Mouse (Mus musculus) megakaryocyte, adult 5-6 weeks (primary cell): Measurements from ENCODE around the gene Smyd2. TPM values are rescaled to one million over a fixed set of nuclear protein-coding genes. Genes with fewer than 3 reads are reported as not detected.
A peak's percentile ranks its signal among the peaks of the same experiment; 100 is the strongest.

ENCODE experiments used
- ATAC-seq: 2 replicates; pipeline ENCODE4 v1.8.0; 2016; ENCODE audit warnings: mild to moderate bottlenecking, inconsistent platforms; ENCODE audit not compliant: poor library complexity, severe bottlenecking
- total RNA-seq, 2 experiments: library from RNA; stranded (forward) in 1 of 2; stranded (reverse) in 1 of 2; fragments of 153-499, 151-499 nt in 1 of 2; fragments of 221-1000, 200-1000 nt in 1 of 2; gene quantifications; 2 replicates each; pipeline versions ENCODE4 v1.2.3 to v1.2.4; 2015 to 2017

Smyd2 gene
- total RNA-seq, 2 experiments from 2014 or later: 16.7 to 19.2 TPM

DNA sequence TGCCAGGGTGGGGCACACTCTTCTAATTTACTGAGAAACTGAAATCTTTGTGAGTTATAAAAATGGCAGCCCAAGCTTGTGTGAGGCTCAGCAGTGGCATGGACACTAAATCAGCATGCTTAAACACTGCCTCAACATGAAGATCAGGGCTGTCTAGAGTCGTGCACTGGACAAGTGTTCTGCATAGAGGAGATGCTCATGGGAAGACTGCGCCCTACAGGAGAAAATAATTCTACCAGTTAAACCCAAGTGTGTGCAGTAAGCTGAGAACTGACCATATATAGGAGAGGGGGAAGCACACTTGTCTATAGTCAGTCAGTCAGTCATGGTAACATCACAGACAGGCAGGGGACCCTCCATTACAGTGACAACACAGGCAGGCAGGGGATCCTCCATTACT, 43.0 kb downstream of the Smyd2 start:
- ATAC-seq: no peak

DNA sequence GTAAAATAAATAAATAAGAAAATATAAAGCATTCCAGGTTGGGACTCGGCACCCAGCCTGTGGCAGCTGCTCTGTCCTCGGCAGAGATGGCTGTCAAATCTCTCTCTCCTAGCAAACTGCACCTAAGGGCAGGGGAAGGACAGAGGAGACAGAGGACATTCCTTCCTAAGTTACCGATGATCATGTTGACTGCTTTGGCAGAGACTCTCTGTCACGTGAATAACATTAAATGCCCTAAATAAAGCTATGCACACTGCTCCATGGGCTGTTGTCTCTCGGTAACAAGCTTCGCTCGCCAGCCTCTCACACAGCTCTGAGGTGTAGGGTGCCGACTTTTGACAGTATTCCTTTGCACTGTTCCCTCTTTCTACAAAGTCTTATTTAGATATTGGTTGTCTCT, 46.0 kb downstream of the Smyd2 start:
- ATAC-seq: no peak

DNA sequence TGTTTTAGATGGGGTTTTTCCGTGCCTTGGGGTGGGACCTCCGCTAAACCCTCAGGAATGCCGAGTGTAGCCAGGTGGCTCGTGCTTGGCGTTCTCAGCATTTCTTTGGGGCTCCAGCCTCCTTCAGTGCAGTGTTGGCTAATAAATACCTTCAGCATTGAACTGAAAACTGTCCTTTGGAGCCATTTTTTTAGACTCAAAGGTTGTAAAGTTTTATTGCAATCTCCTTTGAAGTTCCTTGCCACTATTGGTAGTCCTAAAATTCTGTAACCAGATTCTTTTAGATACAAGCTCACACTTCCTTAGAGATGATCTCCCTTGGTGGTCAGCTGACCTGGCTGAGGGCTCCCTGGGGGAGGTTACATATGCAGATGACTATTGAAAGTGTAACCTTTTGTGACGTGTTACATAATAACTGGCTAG, 46.7 kb downstream of the Smyd2 start:
- ATAC-seq: no peak

DNA sequence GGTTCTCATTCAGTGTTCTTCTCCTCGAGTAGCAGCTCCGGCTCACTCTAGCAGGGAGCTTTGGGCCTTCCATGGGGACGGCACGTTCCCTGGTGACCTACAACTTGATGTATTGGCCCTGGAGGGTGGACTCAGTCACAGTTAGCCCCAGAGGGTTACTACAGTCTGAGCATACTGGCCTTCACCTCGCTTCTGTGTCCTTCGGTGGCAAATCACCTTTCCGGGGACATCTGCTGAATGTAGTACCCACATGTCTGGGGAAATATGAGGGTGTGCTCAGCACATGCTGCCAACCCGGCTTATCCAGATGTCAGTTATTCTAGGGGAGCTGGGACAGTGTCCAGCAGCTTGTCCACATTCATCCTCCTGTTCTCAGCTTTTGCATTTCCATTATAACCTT, 48.6 kb downstream of the Smyd2 start:
- ATAC-seq: no peak

DNA sequence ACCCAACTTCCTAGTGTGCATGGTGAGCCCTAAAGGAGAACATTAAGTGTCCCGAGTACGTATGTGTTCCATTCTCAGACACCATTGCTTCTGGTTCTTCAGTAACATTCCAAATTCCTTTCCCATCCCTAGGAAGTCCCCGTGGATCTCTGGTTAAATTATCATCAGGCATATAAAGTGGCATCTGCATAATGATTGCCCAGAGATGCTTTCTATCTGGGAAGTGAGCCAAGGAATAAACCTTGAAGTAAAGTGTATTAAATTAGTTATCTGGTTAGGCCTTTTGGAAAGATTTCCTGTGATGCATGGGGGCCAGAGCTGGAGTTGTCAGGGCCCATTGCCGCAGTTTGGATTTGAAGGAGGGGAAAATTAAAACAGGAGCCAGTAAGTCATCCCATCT, 50.1 kb downstream of the Smyd2 start:
- peak; percentile 17 for ATAC-seq

DNA sequence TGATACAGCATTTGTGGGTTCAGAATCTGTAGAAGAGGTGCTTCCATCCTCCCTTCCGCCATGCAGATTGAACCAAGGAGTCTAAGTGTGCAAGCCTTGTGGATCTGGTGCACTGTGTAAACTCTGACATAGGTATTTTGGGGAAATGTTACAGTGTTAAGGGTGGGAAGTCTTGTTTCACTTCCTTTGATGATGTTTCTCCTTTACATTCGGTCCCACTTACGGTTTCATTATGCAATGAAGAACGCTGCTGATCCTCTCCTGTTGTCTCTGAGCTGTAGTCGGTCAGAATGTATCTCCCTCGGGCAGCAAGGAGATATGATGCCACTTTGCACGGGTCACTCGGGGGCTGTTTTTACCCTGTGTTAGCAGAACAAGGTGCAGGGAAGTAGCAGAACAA, 50.5 kb downstream of the Smyd2 start:
- peak; percentile 70 for ATAC-seq

DNA sequence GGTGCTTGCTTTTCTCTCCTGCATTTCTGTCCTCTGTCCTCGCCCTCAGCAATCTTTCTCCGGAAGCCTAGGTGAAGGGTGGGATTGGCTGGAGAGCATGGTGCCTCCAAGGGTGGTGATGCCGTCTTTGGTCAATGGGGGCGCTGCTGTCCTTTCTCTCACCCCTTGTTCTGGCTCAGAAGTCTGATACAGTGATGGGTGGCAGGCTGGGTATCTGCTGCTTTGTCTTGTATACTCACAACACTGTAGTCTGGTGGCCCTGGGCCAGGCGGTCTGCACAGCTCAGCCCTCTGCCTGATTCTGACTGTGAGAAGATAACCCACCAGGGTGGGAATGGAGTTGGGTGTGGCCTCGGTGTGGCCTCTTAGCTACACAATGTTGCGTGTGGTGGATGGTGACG, 51.6 kb downstream of the Smyd2 start:
- ATAC-seq: no peak

DNA sequence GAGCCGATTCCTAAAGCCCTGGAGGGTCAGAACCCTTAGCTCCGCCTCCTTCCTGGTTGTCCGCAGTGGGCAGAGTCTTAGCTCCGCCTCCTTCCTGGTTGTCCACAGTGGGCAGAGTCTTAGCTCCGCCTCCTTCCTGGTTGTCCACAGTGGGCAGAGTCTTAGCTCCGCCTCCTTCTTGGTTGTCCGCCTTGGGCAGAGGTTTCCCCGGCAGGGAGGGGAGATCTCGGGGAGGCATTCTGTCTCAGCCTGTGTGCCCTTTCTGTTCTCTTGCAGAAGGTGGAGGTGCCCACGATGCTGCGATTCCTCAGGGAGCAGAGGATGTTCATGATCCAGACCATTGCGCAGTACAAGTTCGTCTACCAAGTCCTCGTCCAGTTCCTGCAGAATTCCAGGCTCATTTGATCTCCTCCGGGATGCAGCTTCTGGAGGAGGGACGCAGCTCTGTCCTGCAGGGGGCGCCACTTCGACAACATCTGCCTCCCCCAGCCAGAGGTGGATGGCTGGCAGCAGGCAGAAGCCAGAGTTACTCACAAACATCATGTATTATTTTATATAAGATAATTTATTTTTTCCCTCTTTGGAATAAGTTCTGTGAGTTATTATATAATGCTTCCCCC, 52.4 kb downstream of the Smyd2 start:
- no peak for ATAC-seq

DNA sequence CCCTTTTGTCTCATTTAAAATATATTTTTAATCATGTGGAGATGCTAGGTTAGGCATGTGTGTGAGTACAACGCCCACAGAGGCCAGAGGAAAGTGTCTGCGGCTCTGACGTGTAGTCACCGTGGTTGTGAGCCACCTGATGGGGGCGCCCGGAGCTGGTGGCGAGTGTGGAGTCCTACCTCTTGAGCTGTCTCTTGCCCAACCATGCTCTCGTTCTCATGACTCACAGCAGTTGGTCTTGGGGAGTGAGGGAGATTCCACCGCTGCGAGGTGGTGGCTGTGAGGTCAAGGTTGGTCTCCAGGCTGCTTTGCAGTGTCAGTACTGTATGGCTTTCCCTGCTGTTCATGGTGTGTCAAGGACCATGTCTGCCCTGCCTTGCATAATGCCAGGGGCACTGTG, 54.1 kb downstream of the Smyd2 start:
- ATAC-seq: no peak

DNA sequence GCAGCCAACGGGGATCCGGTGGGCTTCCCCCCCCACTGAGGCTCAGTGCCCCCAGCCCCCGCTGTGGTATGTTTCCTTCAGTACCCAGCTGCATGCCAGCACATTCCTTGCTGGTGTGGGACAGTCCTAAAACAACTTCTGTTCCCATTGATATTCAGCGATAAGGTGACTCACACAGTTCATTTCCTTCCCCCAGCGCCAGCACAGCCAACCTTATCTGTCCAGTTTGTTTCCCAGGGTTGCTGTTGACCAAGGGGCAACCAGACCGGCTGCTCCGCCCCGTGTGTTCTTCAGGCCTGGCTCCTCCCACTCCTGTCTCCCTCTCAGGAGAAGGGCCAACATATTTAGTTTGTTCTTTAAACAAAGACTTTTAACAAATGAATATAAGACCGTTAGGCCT, 54.7 kb downstream of the Smyd2 start:
- no peak for ATAC-seq

DNA sequence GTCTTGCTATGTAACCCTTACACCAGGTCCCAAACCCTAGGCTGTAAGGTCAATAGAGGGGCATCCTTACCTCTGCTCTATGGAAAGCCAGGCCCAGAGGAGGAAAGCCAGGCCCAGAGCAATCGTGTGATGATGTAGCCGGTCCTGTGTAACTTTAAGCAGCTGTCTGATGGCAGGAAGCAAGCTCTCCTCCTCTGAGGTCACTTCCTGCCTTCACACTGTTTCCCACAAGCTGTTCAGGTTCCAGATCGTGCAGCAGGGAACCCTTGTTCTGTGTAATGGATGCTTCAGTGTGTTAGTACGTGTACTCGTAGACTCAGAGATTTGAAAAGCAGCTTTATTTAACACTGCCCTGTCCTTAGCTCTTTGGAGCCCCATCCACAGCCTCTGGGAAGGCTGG, 55.1 kb downstream of the Smyd2 start:
- ATAC-seq: 0 out of 2 replicates have a peak, but pooled peaks have one; percentile 13

DNA sequence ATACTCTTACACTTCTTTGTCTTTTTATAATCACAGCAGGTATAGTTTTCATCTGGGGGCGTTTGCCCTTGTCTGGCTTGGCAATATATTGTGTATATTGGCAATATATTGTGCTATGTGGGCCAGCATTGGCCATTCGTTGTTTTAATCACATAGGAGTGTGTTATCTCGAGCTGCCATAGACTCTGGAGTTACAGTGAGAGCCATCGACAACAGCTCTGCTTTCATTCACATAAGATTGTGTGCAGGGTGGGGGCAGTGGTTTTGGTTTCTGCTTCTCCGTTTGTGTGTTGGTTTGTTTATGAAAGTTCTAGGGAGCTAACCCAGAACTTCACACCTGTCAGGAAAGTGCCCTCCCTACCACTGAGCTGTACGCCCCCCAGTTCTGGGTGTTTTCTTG, 55.5 kb downstream of the Smyd2 start:
- no peak for ATAC-seq

DNA sequence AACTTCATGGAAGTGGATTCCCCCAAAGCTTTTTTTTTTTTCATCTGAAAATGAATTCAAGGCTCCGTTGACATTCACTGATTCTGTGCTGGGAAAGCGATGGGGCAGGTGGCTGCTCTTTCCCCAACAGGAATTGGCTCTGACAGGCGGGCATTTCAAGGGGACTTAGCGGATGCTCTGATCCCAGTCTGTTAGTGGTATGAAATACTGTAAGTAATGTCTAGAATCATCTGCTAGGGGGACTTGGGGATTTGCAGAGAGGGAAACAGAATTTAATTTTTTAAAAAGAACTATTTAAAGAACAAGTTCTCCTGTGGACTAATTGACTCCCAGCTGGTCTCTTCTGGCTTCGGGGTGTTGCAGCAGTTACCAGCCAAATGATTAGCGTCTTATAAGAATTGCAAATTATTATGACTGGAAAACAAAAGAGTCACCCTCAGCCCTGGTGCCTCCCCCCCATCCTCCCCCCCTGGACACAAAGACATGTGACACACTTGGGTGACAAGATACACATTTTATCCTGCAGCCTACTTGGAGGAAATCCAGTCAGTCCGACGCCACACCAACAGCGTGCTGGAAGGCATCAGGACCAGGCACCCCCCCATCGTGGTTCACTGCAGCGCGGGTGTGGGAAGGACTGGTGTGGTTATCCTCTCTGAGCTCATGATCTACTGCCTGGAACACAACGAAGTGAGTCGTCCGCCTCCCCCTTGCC, 57.2 kb downstream of the Smyd2 start:
- ATAC-seq: no peak

DNA sequence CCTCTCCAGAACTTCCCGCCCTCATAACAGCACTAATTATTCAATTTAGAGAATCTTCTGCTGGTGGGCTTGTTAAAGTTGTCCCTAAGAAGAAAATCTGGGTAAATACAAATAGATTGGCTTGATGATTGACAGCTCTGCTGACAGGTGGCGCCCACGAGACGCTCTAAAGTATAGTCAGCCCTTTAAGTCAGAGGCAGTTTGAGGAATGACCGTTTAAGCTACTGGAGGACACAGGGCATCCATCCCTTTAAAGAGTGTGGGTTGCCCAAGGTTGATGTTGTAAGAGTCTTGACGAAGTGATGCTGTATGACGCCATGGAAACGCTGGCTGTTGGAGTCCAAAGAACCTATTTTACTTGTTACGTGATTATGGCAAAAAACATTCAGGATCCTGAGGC, 57.9 kb downstream of the Smyd2 start:
- no peak for ATAC-seq

DNA sequence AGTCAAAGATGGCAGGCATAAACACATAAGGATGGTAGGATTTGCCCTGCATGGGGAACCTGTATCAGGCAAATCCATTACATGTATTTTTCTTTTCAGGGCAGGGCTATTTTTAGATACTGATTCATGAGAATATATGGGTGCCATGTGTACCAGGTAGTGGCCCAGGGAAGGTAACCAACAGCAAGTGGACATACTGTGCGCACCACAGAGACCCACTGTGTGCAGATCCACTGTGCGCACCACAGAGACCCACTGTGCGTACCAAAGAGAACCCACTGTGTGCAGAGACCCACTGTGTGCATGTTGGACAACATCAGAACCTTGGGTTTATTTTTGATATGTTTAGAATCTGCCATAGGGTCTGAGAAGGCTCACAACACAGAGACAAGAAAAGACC, 58.4 kb downstream of the Smyd2 start:
- no peak for ATAC-seq

DNA sequence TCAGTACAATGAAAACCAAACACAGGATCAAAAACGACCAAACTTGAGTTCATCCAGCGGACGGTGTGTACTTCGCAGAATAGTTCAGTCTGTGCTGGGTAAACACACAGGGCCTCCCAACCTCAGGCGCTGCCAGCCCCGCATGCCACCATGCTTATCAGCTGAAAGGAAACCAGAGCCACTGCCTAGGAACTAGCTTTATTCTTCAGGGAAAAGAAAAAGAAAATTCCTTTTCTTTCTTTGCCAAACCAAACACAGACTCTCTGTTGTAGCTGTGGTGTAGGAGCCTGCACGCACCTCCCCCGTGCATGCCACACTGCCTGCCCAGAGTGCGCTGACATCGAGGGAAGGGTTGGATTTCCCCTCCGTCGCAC, 61.2 kb downstream of the Smyd2 start:
- no peak for ATAC-seq

DNA sequence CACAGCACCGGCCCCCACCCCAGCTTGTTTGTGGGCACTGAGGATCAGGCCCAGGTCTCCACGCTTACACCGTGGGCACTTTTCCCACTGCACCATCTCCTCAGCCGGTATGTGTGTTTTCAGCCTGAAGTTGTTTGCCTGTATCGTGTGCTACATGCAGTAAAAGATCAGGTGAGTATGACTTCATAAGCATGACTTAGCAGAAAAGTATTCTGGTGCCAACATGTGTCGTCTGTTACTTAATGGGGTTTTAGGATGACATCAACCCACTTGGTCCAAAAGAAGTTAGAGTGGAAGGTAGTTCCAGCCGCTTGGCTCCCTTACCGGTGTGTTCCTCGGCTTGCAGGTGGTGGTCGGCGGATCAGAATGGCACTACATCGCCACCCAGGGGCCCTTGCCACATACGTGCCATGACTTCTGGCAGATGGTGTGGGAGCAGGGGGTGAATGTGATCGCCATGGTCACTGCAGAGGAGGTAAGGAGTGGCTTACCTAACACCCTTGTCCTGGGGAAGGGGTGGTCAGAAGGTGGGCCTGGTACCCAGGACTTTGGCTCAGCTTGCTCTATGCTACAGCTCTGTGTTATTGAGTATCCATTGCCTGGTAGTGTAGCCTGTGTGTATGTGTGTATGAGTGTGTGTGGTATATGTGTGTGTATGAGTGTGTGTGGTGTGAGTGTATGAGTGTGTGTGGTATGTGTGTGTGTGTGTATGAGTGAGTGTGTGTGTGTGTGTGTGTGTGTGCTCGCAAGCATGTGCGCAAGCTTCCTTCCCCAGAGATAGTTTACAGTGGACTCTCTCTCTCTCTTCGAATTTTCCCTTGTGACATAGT, 61.8 kb downstream of the Smyd2 start:
- ATAC-seq: no peak

DNA sequence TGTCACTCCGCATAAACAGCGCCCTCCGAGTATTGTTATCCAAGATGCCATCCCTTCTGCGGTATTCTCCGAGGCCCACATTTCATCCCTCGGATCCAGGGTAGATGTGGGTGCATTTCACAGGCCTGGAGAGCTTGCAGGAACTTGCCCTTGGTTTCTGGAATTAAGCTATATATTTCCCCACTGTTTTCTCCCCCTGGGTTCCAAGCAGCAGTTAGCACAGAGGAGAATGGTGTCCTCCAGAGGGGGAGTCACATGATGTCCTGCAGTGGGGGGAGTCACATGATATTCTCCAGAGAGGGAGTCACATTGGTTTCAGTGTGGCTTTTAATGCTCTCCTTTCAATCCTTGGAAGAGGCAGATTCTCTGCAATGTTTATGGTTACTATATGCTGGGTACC, 63.8 kb downstream of the Smyd2 start:
- no peak for ATAC-seq

DNA sequence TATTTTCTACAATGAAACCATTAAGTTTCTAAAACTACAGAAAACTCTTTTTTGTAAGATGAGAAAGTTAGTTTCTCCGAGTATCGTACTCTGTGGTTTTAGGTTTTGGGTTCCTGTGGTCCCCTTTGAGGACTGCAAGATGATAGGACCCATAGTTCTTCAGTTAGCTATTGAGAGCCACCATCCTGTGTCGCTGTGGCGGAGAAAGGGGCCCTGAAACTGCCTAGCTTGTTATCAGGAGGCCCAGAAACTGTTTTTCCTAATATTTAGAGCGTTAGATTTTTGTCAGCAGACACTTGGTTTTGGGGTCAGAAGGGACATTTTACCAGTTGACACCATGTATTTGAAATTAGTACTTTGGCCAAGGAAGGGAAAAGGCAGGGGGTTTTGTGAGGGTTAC, 66.4 kb downstream of the Smyd2 start:
- ATAC-seq: no peak

DNA sequence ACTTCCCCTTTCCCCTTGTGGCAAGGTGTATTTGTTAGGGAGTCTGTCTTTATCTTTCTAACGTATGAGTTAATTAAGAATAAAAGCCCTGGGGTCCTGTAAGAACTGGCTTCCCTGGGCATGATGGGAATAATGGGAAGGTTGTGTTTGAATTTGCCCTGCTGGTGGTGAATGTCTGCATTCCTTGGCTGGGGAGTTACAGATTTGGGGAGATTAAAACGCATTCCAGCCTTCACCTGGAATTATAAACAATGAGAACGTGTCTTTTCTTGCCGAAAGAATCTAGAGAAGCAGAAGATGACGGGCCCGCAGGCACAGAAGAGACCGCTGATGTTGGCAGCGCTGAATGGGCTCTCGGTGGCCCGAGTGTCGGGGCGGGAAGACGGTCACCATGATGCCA, 67.5 kb downstream of the Smyd2 start:
- ATAC-seq: no peak

DNA sequence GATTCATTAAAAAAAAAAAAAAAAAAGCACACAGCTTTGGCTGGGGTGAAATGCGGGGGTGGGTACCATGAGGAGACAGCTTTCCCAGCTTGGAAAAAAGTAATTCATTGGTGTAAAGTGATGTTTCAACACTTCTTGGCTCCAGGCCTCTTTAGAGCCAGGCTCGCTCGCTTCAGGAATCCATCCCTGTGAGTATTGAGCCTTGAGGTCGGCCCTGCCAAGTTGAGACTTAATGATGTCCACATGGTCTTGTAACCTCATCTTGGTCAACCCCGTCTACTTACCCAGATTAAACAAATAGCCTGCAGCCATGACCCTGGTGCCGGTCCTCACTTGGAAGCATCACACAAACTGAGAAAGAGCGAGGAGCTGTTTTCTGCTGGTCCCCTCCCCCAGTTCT, 69.7 kb downstream of the Smyd2 start:
- ATAC-seq: no peak

DNA sequence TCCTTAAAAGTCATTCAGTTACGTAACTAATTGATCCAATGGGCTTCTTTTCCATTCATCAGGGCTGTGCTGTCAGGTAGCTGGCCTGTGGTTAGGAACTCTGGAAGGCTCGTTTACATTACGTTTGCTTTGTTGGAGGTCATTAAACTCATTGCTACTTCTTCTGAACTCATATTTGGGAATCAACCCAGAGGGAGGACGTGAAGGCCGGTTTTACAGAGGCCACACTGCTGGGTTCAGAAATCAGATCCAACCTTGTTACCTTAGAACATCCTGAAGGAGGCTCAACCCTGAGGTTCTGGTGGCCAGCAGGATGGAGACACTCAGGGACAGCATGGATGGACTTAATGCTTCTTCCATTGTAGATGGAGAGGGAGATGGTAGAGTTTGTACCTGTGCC, 70.1 kb downstream of the Smyd2 start:
- no peak for ATAC-seq
